Mouse (Mus musculus): ENCODE data around the gene Tcaim.
A peak's percentile ranks its signal among the peaks of the same experiment; 100 is the strongest.
"Not testable (repeated sequence)": the region's sequence is repeated elsewhere in the genome, so short reads cannot be mapped to it uniquely, and the experiment has no call there.

Tcaim gene

GRCm38 (mm10) chr9:122854526-122854925 lies 49.2 kb downstream of the Tcaim start:
- DNase-seq (ENCODE audit: low spot score in 2 of 2) = no peak

- not testable (repeated sequence) for DNase-seq (ENCODE audit: low spot score in 2 of 2)
Observed at GRCm38 (mm10) chr9:122855141-122855540, 49.8 kb downstream of the Tcaim start.

GRCm38 (mm10) chr9:122855617-122856016 lies 50.3 kb downstream of the Tcaim start:
- DNase-seq (ENCODE audit: low spot score in 2 of 2) = no peak

- DNase-seq (ENCODE audit: low spot score in 2 of 2) = no peak
Observed at GRCm38 (mm10) chr9:122856716-122857115, 51.4 kb downstream of the Tcaim start.

- DNase-seq (ENCODE audit: low spot score in 2 of 2) = no peak
Observed at GRCm38 (mm10) chr9:122860752-122861151, 55.4 kb downstream of the Tcaim start.

GRCm38 (mm10) chr9:122863731-122864130 lies 58.4 kb downstream of the Tcaim start:
- DNase-seq (ENCODE audit: low spot score in 2 of 2) = no peak

GRCm38 (mm10) chr9:122864848-122865247 lies 59.5 kb downstream of the Tcaim start:
- DNase-seq (ENCODE audit: low spot score in 2 of 2) = no peak

GRCm38 (mm10) chr9:122865697-122866166 lies 60.4 kb downstream of the Tcaim start, which contains the start of gene Zfp445:
TSS of gene Zfp445 (minus strand) at chr9:122866006.
- peak; percentile 74 to 81 for DNase-seq (ENCODE audit: low spot score in 2 of 2)

GRCm38 (mm10) chr9:122866192-122866591 lies 60.9 kb downstream of the Tcaim start:
- DNase-seq (ENCODE audit: low spot score in 2 of 2) = no peak

GRCm38 (mm10) chr9:122872595-122872994 lies 67.3 kb downstream of the Tcaim start:
- DNase-seq (ENCODE audit: low spot score in 2 of 2) = no peak

- no peak for DNase-seq (ENCODE audit: low spot score in 2 of 2)
Observed at GRCm38 (mm10) chr9:122874653-122875052, 69.3 kb downstream of the Tcaim start.

- DNase-seq (ENCODE audit: low spot score in 2 of 2) = no peak
Observed at GRCm38 (mm10) chr9:122875145-122875544, 69.8 kb downstream of the Tcaim start.

- DNase-seq (ENCODE audit: low spot score in 2 of 2) = no peak
Observed at GRCm38 (mm10) chr9:122885385-122885784, 80.0 kb downstream of the Tcaim start, which contains the start of gene Zkscan7. TSS of gene Zkscan7 (plus strand) at chr9:122885685.
